Comparison of ENCODE assay signal across 7 mouse cellular contexts in the genomic region with DNA sequence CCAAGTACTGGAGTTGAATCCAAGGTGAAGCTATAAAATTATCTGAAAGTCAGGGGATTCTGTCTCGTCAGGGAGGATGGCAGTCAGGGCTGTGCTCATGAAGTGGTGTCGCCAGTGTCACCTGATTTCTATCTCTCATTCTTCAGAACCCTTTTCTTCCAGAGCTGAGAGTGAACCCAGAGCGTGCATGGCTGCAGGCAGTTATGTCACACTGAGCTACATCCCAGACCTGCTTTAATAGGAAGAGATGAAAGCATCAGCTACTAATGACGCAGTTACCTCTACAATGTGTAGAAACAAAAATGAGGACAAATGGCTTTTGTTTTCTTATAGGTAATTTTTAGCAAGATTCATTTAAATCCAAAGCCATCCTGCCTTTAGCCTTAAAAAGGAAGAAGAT.
"Had no signal": no experiment of that assay in that cellular context is flagged by ENCODE, and none has a peak within 500 bp of the region (broad histone marks: within the 10 kb centered on the region; RNA-seq: fewer than 3 reads in every experiment).

No protein-coding gene starts in this region.

- H3K9me3 ChIP-seq: kidney, embryonic 15.5 days; limb, embryonic 10.5 days; megakaryocyte, embryonic 14.5 days had no signal

- H3K27ac ChIP-seq: kidney, embryonic 15.5 days; limb, embryonic 10.5 days; macrophage had no signal

- H3K9ac ChIP-seq: kidney, embryonic 15.5 days; lung, embryonic 14.5 days had no signal

- H3K4me1 ChIP-seq: kidney, embryonic 15.5 days; limb, embryonic 10.5 days had no signal

- H3K4me2 ChIP-seq: kidney, embryonic 15.5 days; liver, embryonic 11.5 days; lung, embryonic 14.5 days had no signal

- H3K27me3 ChIP-seq: kidney, embryonic 15.5 days; megakaryocyte, embryonic 14.5 days had no signal

- H3K4me3 ChIP-seq: kidney, embryonic 15.5 days; limb, embryonic 10.5 days; megakaryocyte, embryonic 14.5 days; myocyte had no signal
